Mouse (Mus musculus) naive thymus-derived CD4-positive, alpha-beta T cell, adult 2 months (primary cell): ENCODE measurements around the gene Lep.

Source experiments
- DNase-seq: peaks from one replicate; pipeline ENCODE4 v3.0.0-alpha.2; 2011; ENCODE audit warnings: low read depth

Gene Lep

DNA sequence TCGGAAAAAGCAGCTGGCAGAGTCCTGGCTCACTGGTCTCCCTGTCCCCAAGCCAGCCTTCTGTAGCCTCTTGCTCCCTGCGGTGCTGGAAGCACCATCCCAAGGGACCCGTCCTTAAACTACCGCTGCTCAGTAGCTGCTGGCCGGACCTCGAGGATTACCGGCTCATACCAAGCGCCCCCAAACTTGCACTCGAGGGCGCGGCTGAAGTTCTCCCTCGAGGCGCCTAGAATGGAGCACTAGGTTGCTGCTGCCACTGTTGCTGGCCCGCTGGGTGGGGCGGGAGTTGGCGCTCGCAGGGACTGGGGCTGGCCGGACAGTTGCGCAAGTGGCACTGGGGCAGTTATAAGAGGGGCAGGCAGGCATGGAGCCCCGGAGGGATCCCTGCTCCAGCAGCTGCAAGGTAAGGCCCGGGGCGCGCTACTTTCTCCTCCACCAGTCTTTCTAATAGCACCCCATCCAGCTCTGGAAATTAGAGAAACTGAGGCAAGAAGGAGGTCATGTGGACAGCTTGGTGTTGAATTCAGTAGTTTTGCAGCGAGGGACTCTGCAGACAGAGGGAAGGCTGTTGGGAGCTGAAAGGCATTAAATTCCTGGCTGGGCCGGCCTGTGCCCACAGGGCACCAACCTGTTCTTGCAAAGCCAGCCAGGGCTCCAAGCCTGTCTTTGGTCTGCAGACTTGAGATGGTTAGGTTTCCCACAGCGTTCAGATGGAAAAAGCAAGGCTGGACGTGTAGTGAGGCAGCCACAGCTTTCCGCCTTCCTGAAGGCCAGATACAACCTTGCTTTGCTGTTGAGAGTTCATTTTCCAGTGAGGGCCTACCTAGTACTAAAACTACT lies at the start of gene Lep:
Gene Lep, plus strand, starts transcription at position 375 of the 840 bp plus-strand sequence.
- DNase-seq, result no peak

DNA sequence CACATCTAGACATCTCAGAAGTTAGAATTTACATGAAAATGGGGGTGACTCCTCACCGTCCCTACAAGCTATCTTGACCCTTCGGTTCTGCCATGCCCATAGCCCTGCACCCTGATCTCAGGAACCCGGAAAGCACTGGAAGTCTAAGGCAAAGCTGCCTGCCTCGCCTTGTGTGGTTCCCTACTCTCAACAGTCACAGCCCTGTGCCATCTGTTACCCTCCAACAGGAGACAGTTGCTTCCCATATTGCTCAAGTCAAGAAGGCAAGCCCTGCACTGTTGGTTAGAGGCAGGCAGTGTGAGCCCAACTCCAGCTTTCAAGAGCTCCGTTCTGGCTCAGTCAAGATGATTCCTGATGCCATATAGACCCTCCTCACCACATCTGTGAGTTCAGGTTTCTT lies 48.4 kb upstream of the Lep start:
- DNase-seq, result no peak

- no peak for DNase-seq
Observed at GRCm38 (mm10) chr6:29013216-29013615, 46.8 kb upstream of the Lep start.

GRCm38 (mm10) chr6:29016891-29017412 lies 43.1 kb upstream of the Lep start:
- DNase-seq, result no peak

DNA sequence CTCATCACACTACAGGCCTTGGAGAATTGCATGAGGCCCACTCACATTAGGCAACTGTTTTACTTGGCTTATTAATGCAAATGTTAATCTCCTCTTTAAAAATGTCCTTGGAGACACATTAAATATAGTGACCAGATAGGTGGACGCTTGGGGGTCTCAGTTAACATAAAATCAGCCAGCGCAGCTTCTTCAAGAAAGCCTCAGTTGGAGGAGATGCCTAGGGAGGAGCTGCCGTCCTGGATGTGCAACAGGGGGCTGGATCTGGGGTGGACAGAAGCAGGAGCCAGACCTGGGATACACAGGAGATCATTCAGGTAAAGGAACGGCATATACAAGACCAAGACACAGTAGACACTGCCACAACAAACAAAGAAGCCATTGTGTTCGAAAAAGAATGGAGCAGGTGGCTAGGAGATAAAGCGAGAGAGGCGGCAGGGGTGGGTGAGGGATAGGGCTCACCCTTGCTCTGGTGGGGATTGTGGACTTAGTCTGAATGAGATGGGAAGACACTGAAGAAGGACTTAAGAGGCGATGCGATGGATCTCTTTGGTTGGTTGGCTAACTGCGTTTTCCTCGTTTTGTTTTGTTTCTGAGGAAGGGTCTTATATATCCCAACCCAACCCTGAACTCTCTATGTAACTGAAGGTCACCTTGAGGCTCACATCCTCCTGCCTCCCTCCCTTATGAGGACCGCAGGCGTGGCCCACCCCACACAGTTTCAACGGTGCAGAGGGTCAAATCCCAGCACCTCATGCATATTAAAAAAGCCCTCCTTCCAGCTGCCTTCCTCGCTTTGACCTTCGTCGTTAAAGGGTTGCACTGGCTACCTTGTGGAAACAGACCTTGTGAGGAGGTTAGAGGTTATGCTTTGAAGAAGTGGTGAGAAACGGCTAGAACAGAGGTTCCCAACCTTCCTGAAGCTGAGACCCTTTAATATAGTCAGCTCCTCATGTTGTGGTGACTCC lies 40.0 kb upstream of the Lep start:
- no peak for DNase-seq

DNA sequence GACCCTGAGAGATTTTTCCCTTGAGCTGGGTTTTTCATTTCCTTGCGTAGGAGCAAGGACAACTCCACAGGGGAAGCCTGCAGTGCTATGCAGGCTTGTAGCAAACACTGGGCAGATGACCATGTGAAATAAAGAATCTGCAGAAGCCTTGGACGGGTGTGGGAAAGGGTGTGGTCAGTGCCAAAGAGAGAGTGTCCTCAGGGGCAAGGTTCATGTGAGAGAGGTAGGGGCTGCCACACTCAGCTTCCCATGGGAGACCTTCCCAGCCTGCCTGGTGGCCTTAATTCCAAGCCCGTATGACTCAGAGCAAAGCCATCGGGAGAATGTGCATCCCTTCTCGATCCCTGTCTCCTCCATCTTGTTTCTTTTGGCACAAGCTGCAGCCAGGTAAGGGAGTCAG lies 39.1 kb upstream of the Lep start:
- no peak for DNase-seq

- no peak for DNase-seq
Observed at GRCm38 (mm10) chr6:29021501-29021900, 38.5 kb upstream of the Lep start.

DNA sequence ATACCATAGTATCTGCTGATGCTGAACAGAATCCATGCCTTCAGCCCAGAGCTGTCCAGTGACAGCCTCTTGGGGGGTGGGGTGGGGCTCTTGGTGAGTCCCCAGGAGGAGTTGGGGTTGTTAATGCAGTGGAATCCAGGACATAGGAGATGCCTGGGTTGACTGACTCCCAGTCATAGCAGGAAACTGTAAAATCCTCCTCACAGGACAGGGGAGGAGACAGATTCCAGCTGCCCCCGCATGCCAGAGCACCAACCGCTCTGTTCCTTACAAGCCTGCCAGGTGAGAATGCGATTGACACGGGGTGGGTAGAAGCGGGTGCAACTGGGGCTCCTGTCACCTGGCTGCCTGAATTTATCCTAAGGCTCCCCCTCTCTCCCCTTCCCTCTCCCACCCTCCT lies 37.9 kb upstream of the Lep start:
- no peak for DNase-seq

GRCm38 (mm10) chr6:29023206-29023967 lies 36.6 kb upstream of the Lep start:
- peak; percentile 41 for DNase-seq

DNA sequence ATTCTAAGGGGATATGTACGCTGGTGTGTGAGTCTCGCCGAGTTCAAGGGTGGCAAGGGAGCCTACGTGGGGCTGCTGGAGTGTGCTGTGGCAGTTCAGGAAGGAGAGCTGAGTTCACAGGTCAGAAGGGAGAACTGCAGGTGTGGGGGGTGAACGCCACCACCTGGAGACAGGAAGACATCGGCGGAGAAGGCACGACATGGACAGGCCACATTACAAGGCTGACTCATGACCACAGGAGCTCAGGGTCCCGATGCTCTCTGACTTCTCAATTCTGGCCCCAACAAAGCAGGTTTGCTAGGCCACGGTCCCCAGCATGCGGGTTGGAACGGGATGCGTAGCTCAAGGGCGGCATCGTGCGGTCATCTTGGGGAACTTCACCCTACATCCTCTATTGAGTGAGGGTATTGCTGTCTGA lies 36.0 kb upstream of the Lep start:
- DNase-seq, result peak; percentile 72

- no peak for DNase-seq
Observed at GRCm38 (mm10) chr6:29025796-29026482, 34.1 kb upstream of the Lep start.

DNA sequence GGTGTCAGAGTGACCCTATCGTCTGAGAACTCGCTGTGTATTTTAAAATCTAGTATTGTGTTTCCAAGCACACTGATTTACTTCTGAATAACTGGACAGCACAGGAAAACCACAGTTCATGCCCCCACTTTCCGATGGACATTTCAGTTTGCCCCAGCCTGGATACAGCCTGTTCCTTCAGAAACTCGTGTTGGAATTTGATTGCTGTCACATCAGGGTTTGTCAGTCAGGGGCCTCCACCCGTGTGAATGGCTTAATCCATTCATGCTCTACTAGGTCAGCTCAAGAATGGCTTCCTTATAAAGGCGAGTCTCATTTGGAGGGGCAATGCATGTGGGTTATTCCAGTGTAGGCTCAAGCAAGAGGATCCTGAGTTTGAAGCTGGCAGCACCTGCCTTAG lies 33.3 kb upstream of the Lep start:
- DNase-seq, result no peak

DNA sequence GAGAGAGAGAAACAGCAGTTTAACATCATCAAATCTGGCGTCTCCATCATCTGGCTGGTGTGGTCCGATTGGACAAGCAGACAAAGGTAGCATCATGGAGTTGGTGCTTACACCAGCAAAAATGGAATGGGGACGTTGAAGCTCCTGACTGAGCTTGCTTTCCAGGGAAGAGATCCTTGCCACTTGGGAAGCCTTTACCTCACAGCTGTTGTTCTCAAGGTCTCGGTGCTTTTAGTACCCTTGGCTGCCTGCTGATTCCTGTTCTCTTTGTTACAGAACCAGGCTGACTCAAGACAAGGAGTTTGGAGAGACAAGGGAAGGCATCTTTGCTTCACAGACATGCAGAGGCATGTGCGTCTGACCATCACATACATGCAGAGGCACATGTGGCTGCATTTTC lies 31.9 kb upstream of the Lep start:
- DNase-seq, result no peak

GRCm38 (mm10) chr6:29029521-29029920 lies 30.5 kb upstream of the Lep start:
- no peak for DNase-seq

DNA sequence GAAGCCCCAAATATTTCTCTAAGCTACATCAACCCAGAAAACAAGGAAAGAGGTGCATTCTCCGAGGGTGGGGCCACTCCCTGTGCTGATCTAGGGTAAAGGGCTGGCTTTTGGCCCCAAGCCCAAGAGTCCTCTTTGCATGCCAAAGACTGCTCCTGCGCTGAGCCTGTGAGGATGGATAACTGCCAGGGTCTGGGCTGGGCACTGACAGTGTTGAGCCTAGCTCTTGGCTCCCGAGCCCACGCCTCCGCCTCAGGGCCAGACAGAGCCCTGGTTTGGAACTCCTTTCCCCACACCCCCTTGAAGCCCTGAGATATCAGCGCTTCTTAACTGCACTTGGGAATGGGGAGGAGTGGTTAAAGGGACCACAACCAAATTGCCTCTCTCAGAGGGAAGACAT lies 28.8 kb upstream of the Lep start:
- no peak for DNase-seq

- no peak for DNase-seq
Observed at GRCm38 (mm10) chr6:29031704-29032310, 28.2 kb upstream of the Lep start.

- DNase-seq, result no peak
Observed at GRCm38 (mm10) chr6:29032411-29032810, 27.6 kb upstream of the Lep start.

DNA sequence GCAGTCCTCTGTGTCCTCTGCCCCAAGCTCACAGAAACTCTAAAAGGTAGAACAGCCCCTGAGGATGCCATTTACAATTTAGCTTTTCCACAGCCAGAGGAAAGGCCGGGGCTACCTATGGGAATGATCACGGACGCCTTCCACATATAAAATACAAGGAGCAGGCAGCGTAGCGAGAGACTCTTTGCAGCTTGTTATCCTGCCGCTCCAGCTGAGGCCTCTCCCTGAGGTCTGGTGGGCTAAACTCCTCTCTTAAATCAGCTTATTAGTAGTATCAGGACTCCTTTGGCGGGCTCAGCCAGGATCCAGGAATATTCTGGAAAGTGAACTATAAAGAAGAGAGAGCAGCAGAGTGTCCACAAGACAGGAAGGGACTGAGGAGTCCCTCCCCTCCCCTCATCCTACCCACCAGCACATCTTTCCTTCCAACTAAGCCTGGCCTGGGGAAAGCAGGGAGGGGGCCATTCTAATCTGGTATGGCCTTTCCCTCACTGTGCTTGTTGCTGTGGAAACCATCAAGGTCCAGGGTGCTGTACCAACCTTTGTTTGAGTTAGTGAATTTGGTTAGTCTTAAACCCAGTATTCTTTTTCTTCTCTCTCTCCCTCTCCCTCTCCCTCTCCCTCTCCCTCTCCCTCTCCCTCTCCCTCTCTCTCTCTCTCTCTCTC lies 25.9 kb upstream of the Lep start:
- no peak for DNase-seq

GRCm38 (mm10) chr6:29036698-29037097 lies 23.3 kb upstream of the Lep start:
- no peak for DNase-seq

GRCm38 (mm10) chr6:29040266-29040665 lies 19.8 kb upstream of the Lep start:
- no peak for DNase-seq
